Mouse (Mus musculus) intestine, embryonic 15.5 days (tissue): ENCODE results near the gene Cdk1. TPM values are rescaled to one million over a fixed set of nuclear protein-coding genes. Genes with fewer than 3 reads are reported as not detected.

Source experiments
- ATAC-seq: fragments of 200-750 bp; cut with Nextera tagmentation; 2 replicates; pipeline ENCODE4 v1.8.0; 2017; ENCODE audit warnings: moderate TSS enrichment, moderate library complexity
- H3K27ac ChIP-seq: fragments of 300-500 bp; sonication (generic); 2 replicates; pipeline ENCODE4 v1.5.1; 2015; ENCODE audit warnings: mild to moderate bottlenecking, inconsistent platforms
- H3K27me3 ChIP-seq: fragments of 300-500 bp; sonication (generic); replicated peaks from 2 replicates; pipeline ENCODE4 v1.6.1; 2015; ENCODE audit warnings: inconsistent platforms
- H3K36me3 ChIP-seq: fragments of 300-500 bp; sonication (generic); 2 replicates; pipeline ENCODE4 v1.6.1; 2015; ENCODE audit warnings: inconsistent platforms
- H3K4me1 ChIP-seq: fragments of 300-500 bp; sonication (generic); replicated peaks from 2 replicates; pipeline ENCODE4 v1.6.1; 2015; ENCODE audit warnings: inconsistent platforms
- H3K4me2 ChIP-seq: fragments of 300-500 bp; sonication (generic); replicated peaks from 2 replicates; pipeline ENCODE4 v1.6.1; 2015; ENCODE audit warnings: mild to moderate bottlenecking, inconsistent platforms
- H3K4me3 ChIP-seq: fragments of 300-500 bp; sonication (generic); replicated peaks from 2 replicates; pipeline ENCODE4 v1.5.1; 2015; ENCODE audit warnings: inconsistent platforms
- H3K9ac ChIP-seq: fragments of 300-500 bp; sonication (generic); 2 replicates; pipeline ENCODE4 v1.6.1; 2015; ENCODE audit warnings: inconsistent platforms
- H3K9me3 ChIP-seq: fragments of 300-500 bp; sonication (generic); 2 replicates; pipeline ENCODE4 v1.6.1; 2016; ENCODE audit warnings: inconsistent platforms
- WGBS: fragments of 180-500 bp; shearing (Covaris S2); methylation state at CpG from one replicate; pipeline ENCODE4 v1.1.7; 2015; 5-methylcytosine and 5-hydroxymethylcytosine counted together
- polyA plus RNA-seq: library from polyadenylated mRNA; unstranded; fragments of >200 nt; fragmentation: Nextera tagmentation; extraction: Ambion mirVana; gene quantifications from 2 replicates; pipeline ENCODE4 v1.2.1, GENCODE M21; 2015

Gene Cdk1
- polyA plus RNA-seq, 1 experiment from 2014 or later, result 414 TPM

DNA sequence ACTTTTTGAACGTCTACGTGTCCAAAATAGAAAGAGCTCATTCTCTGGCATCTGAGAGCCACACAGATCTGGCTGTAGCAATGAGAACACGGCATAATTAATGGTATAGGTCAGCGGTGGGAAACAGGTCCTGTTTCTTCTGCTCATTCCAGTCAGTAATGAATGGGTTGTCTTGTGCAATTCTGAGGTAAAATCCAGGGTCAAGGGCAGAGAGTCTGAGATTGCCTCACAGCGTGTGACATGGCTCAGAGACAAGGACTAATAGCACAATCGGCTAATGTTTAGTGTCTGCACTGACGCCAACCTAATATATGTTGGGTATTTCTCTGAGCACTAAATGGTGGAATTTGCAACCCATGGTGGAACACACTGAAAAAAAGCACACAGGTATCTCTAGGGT is 52.8 kb downstream of the Cdk1 start:
- H3K4me2 ChIP-seq, result no peak overlapping the region
- no peak overlapping the region for H3K4me3 ChIP-seq
- no peak overlapping the region for H3K27ac ChIP-seq
- ATAC-seq, result no peak
- no peaks in the 10 kb centered on the region for H3K9me3 ChIP-seq
- no peaks in the 10 kb centered on the region for H3K4me1 ChIP-seq
- 77% methylated on average over 7 of the region's 7 CpGs for WGBS
- H3K9ac ChIP-seq, result no peak overlapping the region
- H3K27me3 ChIP-seq, result no peaks in the 10 kb centered on the region
- H3K36me3 ChIP-seq, result no peaks in the 10 kb centered on the region

DNA sequence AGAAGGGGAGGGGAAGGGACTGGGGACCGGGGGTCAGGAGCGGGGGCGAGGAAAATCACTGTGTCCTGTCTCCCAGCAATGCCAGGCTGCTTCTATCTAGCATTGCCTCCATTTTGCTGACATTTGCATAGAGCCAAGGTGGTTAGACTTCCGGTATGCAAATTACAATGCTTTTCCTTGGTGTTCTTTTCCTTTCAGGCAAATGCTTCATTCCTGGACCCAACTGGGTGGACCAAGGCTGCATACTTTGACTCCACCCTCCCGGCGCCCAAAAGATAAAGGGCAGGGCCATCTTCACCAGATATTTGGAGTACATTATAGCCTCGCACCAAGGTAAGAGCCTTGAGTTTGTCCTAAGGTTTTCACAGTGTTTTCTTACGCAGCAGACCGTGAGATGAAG is 56.8 kb downstream of the Cdk1 start:
- Histone ChIP-seq H3K9me3 (no peaks in the 10 kb centered on the region), H3K27me3 (no peaks in the 10 kb centered on the region), H3K4me2 (no peak overlapping the region), H3K9ac (no peak overlapping the region), H3K27ac (no peak overlapping the region), H3K4me1 (no peaks in the 10 kb centered on the region), H3K36me3 (no peaks in the 10 kb centered on the region), H3K4me3 (no peak overlapping the region)
- no peak for ATAC-seq
- 80% methylated on average over 9 of the region's 9 CpGs for WGBS

DNA sequence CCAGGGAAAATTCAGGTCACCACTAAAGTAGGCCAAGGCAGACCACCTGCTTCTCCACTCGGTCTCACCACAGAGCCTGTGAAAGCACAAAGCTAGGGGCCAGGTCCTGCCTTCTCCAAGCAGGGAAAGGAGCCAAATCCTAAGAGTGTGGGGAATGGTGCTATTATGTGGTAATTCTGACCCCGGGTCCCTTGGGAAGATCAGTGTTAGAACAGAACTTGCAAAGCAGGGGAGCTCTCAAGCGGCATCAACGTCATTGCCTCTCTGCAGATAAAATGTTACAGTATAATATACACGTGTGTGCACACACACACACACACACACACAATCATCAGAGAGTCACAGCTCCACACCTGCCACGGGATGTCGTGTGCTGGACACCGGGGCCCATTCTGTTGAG is 62.0 kb downstream of the Cdk1 start:
- no peak overlapping the region for H3K4me2 ChIP-seq
- no peaks in the 10 kb centered on the region for H3K4me1 ChIP-seq
- H3K4me3 ChIP-seq, result no peak overlapping the region
- no peak for ATAC-seq
- H3K27ac ChIP-seq, result no peak overlapping the region
- no peak overlapping the region for H3K9ac ChIP-seq
- H3K9me3 ChIP-seq, result no peaks in the 10 kb centered on the region
- no peaks in the 10 kb centered on the region for H3K27me3 ChIP-seq
- 94% methylated on average over 8 of the region's 8 CpGs for WGBS
- no peaks in the 10 kb centered on the region for H3K36me3 ChIP-seq

DNA sequence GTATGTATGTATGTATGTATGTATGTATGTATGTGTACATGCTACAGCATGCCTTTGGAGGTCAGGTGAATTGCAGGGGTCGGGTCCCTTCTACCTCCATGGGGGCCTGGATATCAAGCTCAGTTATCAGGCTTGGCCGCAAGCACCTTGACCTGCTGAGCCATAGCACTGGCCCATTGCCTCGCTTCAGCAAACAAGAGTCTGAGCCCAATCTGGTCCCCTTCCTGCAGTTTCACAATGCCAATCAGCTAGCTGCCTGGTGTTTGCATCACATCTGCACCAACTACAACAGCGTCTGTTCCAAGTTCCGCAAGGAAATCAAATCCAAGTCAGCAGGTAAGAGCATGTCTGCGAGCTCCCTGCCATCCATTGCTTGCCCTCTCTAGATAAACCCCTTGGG is 64.0 kb downstream of the Cdk1 start:
- Histone ChIP-seq H3K9me3 (no peaks in the 10 kb centered on the region), H3K36me3 (0 out of 2 replicates have a peak, but pooled peaks cover 5% of the 10 kb centered on the region), H3K9ac (no peak overlapping the region), H3K27me3 (no peaks in the 10 kb centered on the region), H3K4me3 (no peak overlapping the region), H3K4me2 (no peak overlapping the region), H3K27ac (no peak overlapping the region), H3K4me1 (no peaks in the 10 kb centered on the region)
- WGBS, result 92% methylated on average over 6 of the region's 6 CpGs
- ATAC-seq, result no peak

DNA sequence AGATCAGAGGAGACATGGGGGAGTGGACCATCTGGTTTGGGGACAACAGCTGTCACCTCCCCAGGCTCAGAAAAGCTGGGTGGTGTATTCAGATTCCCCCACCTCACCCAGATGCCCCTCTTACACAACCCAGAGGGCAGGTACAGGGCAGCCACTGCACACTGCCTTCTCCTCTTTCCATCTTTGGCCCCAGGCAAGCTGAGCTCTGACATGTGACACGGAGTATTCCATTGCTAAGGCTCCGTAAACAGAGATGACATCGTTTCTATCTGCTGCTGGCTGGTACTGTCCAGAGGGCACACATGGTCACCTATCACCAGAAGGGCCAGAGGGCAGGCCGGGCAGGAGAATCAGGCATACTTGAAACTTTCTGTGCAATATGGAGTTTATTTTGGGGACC is 64.7 kb downstream of the Cdk1 start:
- no peaks in the 10 kb centered on the region for H3K4me1 ChIP-seq
- no peak overlapping the region for H3K4me2 ChIP-seq
- no peak overlapping the region for H3K4me3 ChIP-seq
- H3K27me3 ChIP-seq, result no peaks in the 10 kb centered on the region
- 0 out of 2 replicates have a peak, but pooled peaks cover 5% of the 10 kb centered on the region for H3K36me3 ChIP-seq
- ATAC-seq, result no peak
- H3K9me3 ChIP-seq, result no peaks in the 10 kb centered on the region
- no peak overlapping the region for H3K27ac ChIP-seq
- H3K9ac ChIP-seq, result no peak overlapping the region
- WGBS, result 78% methylated on average over 4 of the region's 4 CpGs

DNA sequence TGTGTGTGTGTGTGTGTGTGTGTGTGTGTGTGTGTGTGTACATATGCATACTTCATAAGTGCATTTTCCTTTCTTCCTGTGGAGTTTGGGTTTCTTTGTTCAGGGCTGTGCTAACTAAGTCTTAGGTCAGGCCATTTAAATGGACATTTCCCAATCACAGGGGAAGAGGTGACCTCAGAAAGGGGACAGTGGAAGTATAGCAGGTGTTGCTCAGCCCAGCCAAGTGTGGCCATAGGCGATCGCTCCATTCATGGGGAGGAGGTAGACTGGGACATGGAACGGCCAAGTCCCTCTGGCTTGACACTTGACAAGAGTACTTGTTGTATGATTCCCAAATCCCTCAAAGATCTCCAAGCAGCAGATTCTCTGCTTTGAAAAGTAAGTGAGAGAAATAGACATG is 65.8 kb downstream of the Cdk1 start:
- Histone ChIP-seq H3K27ac (no peak overlapping the region), H3K4me3 (no peak overlapping the region), H3K9me3 (no peaks in the 10 kb centered on the region), H3K4me2 (no peak overlapping the region), H3K9ac (no peak overlapping the region), H3K27me3 (no peaks in the 10 kb centered on the region), H3K4me1 (no peaks in the 10 kb centered on the region), H3K36me3 (0 out of 2 replicates have a peak, but pooled peaks cover 5% of the 10 kb centered on the region)
- WGBS, result 93% methylated on average over 3 of the region's 3 CpGs
- no peak for ATAC-seq

Other genes starting within 250 kb of the Cdk1 start
- gene Rhobtb1, start 201.5 kb downstream of the Cdk1 start, polyA plus RNA-seq, result 19.6 and 20.8 TPM in 2 replicates
- 1.8 TPM in 2 replicates for gene A930033H14Rik, start 139.8 kb downstream of the Cdk1 start, polyA plus RNA-seq
- gene Ank3, start 45.8 kb upstream of the Cdk1 start, polyA plus RNA-seq, result 21.5 and 21.9 TPM in 2 replicates